Mouse (Mus musculus) C2C12 (cell line): ENCODE data around the gene Gm39566.

ENCODE experiments used
- CTCF ChIP-seq: IDR thresholded peaks from one replicate; pipeline ENCODE4 v1.5.1; 2011; ENCODE audit not compliant: control insufficient read depth, insufficient read depth, insufficient read length
- FOSL1 ChIP-seq: IDR thresholded peaks from one replicate; pipeline ENCODE4 v1.8.0; 2011; ENCODE audit warnings: mild to moderate bottlenecking, low read length; ENCODE audit not compliant: poor library complexity, insufficient read depth, severe bottlenecking
- MAX ChIP-seq: IDR thresholded peaks from one replicate; pipeline ENCODE4 v1.6.1; 2011; ENCODE audit warnings: mild to moderate bottlenecking, control low read depth
- MYOD1 ChIP-seq: IDR thresholded peaks from one replicate; pipeline ENCODE4 v1.6.1; 2011; ENCODE audit warnings: low read depth; ENCODE audit not compliant: control insufficient read depth, insufficient read length
- USF1 ChIP-seq: IDR thresholded peaks from one replicate; pipeline ENCODE4 v1.6.1; 2011; ENCODE audit warnings: low read depth, mild to moderate bottlenecking, control low read depth, moderate library complexity

DNA sequence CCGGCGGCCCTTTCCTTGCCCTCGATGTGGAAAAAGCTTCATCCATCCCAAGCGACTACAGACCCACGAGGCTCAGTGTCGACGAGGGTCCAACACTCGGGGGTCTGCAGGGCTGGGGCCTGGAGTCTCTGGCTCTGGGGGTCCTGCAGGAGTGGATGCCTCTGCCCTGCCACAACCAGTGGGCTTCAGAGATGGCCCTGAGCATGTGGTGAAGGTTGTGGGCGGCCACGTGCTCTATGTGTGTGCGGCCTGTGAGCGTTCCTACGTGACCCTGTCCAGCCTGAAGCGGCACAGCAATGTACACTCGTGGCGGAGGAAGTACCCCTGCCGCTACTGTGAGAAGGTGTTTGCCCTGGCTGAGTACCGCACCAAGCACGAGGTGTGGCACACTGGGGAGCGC lies 38.6 kb downstream of the Gm39566 start:
- no peak for TF ChIP-seq CTCF
- TF ChIP-seq MAX = no peak
- TF ChIP-seq USF1 = no peak
- TF ChIP-seq FOSL1 = no peak
- no peak for TF ChIP-seq MYOD1
